Mouse (Mus musculus) layer of hippocampus, postnatal 25 days (tissue): ENCODE measurements at regions not wholly inside any gene's neighbourhood (a gene's known extent, or its start where the extent isn't known, plus 50 kb on each side); places are given as distances from the start of the nearest gene placed in this dataset.

Source experiments
- DNase-seq, 2 experiments: peaks; one replicate each; pipeline ENCODE4 v3.0.0; 2022; ENCODE audit warnings: mixed read lengths in 2 of 2, low spot score in 1 of 2; ENCODE audit errors: extremely low spot score in 1 of 2

DNA sequence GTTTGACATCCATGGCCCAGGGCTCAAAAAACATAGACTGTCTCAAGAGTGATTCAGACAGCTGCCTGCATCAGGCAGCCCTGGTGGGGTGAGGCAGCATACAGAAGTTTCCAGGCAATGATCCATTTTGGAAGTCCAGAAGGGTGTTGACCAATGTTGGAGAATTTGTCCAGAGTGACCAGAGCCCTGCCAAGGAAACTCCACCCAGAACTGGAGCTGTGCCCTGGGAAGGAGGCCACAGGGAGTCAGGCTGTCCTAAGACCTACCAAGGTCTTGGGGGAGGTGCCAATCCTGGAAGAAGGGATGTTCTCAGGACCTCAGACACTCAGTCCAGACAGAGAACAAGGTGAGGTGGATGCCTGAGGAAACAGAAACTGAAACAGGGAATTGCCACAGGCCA is 105.2 kb upstream of the Cops8 start:
- no peak for DNase-seq

DNA sequence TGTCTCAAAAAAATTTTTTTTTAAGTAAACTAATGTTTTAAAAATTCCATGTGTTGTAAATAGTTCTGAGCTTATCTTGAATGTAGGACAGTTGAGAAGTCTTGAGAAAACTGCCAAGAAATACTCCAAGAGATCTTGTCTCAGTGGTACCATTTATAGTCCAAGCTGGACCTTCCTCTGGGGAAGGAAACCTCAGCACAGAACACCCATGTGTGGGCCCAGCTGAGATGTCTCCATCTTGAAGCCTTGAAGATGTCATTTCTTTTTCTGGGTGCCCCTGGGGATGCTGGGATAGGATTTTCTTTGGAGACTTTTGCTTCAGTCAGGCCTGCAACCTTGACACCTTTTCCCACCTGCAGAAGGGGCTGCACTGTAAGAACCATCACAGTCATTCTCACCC is 101.4 kb upstream of the Cops8 start:
- no peak for DNase-seq

GRCm38 (mm10) chr1:90502371-90502770 is 100.4 kb upstream of the Cops8 start:
- no peak for DNase-seq

DNA sequence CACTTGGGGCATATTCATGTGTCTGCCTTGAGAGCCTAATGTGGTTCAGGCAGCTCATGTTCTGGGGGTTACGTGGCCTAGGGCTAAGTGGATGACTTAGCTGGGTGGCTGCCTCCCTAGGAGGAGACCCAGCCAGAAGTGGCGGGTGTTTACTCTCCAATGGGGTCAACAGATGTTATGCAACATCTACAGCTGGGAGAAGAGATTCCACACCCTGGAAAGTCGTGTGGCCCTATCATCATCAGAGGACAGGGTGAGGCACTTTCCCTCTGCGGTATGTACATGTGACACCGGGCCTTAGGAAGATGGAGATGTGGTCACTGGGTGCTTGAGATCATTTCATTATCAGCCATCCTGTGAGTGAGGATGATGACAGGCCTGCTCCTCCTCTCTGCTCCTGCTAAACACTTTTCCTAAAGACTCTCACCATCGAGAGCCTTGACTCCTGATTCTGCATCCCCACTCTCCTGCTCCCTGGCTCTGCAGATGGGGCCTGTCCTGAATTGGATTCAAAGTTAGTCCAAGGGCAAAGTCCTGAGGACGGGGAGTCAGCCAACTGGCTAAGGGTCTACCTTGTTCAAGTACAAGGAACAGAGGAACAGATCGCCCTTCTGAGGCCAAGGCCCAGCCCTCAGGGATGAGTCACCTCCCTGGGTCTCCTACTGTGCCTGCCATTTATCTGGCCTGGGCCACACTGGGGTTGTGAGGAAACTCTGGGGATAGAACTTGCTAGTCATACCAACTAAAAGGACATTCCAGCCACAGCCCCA is 99.8 kb upstream of the Cops8 start:
- DNase-seq: no peak

DNA sequence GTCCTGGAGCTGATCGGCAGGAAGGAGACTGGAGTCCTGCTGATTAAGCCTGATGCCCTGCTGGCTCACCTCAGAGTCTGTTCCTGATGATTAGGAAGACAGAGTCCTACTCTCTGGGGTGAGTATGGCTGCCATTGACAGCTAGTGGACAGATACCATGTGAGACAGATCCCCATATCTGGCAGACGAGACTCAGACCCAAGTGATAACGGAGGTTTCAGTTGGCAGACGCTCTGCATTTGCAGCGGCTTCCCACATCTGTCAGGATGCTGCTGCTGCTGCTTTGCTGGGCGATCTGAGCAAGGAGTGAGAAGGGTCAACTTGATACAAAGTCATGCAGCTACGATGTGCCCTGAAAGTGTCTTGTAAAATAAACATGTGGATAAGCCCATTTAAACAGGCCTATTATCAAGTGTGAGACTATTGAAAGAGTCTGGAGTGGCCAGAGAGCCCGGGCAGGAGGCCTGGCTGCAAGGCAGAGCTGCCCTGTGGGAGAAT is 98.1 kb upstream of the Cops8 start:
- DNase-seq: no peak

- DNase-seq: no peak
Measured at GRCm38 (mm10) chr1:90505599-90505998, 97.2 kb upstream of the Cops8 start.

GRCm38 (mm10) chr1:90506582-90506981 is 96.2 kb upstream of the Cops8 start:
- DNase-seq: no peak

GRCm38 (mm10) chr1:90509371-90509770 is 93.4 kb upstream of the Cops8 start:
- no peak for DNase-seq

- no peak for DNase-seq
Measured at GRCm38 (mm10) chr1:90513442-90514070, 89.2 kb upstream of the Cops8 start.

GRCm38 (mm10) chr1:90514176-90514575 is 88.6 kb upstream of the Cops8 start:
- no peak for DNase-seq

DNA sequence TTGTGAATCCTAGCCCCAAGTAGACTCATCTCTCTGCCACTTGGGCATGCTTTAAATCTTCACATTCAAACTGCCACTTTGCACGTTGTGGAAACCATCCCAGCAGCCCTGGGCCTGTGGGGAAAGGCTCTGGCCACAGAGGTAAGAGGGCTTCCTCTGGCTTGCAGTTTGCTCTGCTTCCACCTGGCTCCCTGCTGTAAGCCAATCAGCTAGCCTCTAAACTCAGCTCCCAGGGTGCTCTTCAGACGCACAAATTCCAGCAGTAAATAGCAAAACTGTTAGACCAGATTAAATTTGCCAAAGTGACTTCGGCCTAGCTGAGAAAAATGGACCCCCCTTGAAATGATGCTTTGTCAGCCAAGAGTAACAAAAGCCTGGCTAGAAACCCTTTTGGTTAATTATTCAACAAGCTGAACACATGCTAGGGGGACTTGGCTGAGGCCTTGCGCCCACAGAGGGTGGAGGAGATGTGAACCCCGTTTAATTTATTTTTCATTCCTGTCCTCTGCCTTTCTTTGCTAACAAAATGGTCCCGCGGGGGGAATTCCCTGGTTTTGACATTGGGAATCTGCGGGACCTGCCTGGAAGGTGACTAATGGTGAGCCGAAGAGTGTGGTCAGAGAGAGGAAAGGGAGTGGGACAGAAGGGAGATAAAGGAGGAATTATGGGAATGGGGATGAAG is 84.1 kb upstream of the Cops8 start:
- DNase-seq: no peak

DNA sequence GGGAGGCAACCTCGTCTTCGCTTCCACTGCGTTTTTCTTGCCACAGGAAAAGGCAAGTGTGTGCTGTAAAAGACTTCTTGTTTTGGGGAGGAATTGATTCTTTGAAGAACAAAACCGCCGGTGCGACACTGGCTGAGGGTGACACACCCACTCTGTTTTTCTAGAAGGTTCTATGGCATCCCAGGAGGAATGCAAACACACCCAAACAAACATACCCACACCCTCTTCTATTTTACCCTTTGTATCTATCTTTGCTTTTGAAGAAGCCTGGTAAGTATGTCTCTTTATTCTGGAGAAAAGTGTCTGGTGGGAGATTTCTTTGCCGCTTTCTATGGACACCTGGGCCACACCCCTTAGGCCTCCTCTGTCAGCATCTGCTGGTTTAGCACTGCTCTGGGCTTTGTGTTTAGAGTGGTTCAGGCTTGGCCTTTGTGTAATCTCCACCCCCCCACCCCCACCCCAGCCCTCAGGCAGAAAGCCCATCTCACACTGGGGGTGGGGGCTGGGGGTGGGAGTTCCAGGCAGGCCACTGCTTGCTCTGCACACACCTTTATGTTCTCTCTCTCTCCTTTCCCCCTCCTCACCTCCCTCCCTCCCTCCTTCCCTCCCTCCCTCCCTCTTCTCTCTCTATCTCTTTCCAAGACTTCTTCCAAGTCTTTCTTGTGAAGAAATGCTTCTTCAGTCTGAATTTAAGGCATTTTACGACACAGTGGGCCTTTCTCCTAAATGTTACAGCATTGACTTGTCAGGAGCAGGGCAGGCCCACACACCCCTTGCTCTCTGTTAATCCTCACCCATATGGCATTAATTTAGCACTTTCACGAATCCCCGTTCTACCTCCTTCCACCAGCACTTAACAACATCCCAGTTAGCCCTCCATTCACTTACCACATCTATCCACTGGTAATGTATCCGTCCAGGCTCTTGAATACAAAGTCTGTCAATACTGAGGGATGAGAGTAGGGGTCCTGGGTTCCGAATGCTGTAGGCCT is 83.2 kb upstream of the Cops8 start:
- no peak for DNase-seq

- no peak for DNase-seq
Measured at GRCm38 (mm10) chr1:90522294-90522693, 80.5 kb upstream of the Cops8 start.

DNA sequence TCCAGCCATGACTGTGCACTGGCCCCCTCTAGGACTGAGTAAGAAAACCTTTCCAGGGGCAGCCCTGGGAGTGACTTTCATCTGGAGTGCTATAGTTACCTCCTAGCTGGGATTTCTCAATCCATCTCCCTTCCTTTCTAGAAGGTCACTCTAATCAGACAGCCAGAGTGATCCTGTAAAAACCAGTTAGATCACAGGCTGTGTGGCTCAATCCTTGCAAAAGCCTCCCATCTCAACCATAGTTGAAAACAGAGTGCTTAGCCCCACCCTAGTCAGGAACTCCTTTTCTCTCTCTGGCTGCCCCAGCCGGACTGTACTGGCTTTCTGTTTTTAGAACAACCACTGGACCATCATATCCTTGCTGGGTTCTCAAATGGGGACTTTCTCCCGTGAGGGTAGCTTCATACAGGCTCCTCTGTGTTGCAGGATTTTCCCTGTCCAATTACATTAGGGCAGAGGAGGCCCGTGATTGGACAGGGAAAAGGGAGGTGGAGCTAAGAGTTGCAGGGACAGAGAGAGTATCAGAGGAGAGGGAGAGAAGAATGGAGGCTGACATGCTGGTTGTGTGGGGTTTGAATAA is 78.0 kb upstream of the Cops8 start:
- no peak for DNase-seq

- no peak for DNase-seq
Measured at GRCm38 (mm10) chr1:90526311-90526710, 76.5 kb upstream of the Cops8 start.

GRCm38 (mm10) chr1:90527947-90528717 is 74.6 kb upstream of the Cops8 start:
- no peak for DNase-seq

GRCm38 (mm10) chr1:90533481-90533880 is 69.3 kb upstream of the Cops8 start:
- no peak for DNase-seq

GRCm38 (mm10) chr1:90536105-90536504 is 66.7 kb upstream of the Cops8 start:
- DNase-seq: no peak
